Mouse (Mus musculus) urinary bladder, postnatal 0 days (tissue): ENCODE results near the gene Jph4. TPM values are rescaled to one million over a fixed set of nuclear protein-coding genes. Genes with fewer than 3 reads are reported as not detected.

Source experiments
- polyA plus RNA-seq: library from polyadenylated mRNA; unstranded; fragments of >200 nt; fragmentation: Nextera tagmentation; extraction: Ambion mirVana; gene quantifications from 2 replicates; pipeline ENCODE4 v1.2.1, GENCODE M21; 2015

Gene Jph4
- 0.75 and 0.77 TPM in 2 replicates for polyA plus RNA-seq

GRCm38 (mm10) chr14:55116425-55117200 is at the start of gene Jph4:
Jph4 (minus strand) TSS chr14:55116935.

DNA sequence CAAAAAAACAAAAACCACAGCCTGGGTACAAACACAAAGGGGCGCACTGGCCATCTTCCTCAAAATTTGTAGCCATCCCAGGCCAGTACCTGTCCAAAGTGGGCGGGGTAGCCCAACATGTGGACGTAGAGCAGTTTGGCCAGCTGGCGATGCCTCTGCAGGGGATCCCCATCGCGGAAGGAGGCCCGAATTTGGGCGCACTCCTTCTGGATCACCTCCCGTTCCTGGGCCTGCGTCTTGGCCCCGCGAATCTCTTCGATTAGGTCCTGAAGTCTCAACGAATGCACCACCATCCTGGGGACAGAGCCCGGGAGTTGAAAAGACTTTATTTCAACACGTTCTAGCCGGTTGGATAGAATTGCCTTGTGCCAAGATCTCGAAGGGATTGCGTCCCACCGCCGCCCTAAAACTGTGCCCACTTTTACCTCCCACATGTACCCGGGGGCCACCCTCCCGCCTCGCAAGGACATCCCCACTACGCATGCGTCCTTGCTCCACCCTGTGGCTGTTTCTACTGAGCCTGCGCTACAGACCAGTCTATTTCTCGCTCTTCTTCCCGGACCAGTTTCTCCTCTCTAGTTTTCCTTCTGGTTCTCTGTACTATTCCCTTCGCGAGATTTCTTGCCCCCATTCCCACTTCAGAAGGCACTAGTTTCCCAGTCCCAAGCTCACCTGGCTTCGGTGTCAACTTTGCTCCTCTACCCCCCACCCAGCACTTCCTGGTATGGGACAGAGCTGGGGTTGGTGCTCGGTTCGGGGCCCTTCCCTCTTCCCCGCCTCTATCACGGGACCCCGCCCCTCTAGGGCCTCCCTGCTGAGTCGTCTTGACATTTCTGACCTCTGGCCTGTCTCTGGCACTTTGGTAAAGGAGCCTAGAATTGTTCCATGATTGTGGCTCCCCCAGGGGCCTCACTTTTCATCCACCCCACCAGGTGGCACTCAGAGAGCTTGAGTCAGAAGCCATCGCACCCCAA is 10.6 kb downstream of the Jph4 start, which contains the start of gene Ap1g2:
Ap1g2 (minus strand) TSS at position 758 of the 974 bp plus-strand sequence.

DNA sequence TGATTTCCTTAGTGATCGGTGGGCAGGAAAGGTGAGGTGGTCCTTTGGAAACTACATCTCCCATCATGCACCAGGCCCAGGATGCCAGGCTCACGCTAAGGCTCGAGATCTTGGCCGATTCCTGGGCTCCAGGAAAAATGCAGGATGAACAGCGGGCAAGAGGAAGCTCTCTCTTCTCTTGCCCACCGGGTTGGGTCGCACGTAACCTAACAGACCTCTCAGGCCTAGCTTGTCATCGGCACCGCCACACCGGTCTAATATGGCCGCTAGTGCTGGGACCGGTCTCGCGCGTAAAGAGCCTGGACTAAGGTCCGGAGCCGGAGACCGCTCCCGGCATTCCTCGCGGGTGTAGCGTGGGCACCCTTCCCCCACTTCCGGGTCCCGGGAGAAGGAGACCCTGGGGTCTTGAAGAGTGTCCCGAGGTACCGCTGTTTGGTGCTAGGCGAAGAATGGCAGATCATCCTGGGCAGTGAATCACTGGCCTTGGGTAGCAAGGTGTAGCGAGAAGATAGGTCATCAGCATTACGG is 22.0 kb downstream of the Jph4 start, which contains the start of gene Thtpa:
Thtpa (plus strand) TSS at position 81 of the 528 bp plus-strand sequence.

DNA sequence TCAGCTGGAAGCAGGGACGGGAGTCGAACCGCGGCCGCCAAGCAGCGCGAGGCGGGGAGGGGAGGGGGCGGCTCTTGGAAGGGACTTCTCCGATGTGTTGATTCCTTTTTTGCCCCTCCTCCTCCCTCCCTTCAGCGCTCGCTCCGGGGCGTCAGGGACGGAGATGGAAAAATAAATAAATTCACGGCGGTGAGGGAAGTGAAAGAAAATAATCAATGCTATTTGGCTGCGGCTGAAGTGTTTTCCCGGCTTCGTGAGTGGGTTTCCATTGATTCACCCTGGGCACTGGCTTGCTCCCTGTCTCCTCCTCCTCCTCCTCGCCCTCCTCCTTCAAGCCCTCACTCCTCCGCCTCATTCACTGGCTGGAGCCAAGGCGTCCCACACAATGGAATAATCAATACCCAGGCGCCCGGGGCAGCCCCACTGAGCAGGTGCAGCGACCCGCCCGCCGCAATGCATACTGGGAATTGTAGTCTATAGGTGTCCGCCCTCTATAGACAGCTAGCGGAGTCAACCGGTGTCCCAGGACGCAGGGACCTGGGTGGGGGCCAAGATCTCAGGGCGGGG is 24.6 kb downstream of the Jph4 start, which contains the start of gene Zfhx2:
Zfhx2 (minus strand) TSS at position 314 of the 567 bp plus-strand sequence.

Other genes with a start within 250 kb of the Jph4 start
- gene Homez, start 246.0 kb downstream of the Jph4 start, polyA plus RNA-seq = 4.1 and 5.4 TPM in 2 replicates
- gene Ppp1r3e, start 239.4 kb downstream of the Jph4 start, polyA plus RNA-seq = 0.62 and 1.3 TPM in 2 replicates
- gene Bcl2l2, start 233.6 kb downstream of the Jph4 start, polyA plus RNA-seq = 4.2 and 4.4 TPM in 2 replicates
- gene Gm20521, start 233.5 kb downstream of the Jph4 start, polyA plus RNA-seq = 0.26 and 0.69 TPM in 2 replicates
- 46.7 and 52.4 TPM in 2 replicates for gene Pabpn1, start 224.4 kb downstream of the Jph4 start, polyA plus RNA-seq
- gene Slc22a17, start 203.8 kb downstream of the Jph4 start, polyA plus RNA-seq = 14.4 and 15.9 TPM in 2 replicates
- gene Efs, start 190.8 kb downstream of the Jph4 start, polyA plus RNA-seq = 12.7 and 14.5 TPM in 2 replicates
- not detected in 2 replicates for gene Il25, start 184.2 kb downstream of the Jph4 start, polyA plus RNA-seq
- gene Cmtm5, start 180.7 kb downstream of the Jph4 start, polyA plus RNA-seq = 0.82 and 0.99 TPM in 2 replicates
- 2.6 and 2.9 TPM in 2 replicates for gene Myh6, start 150.0 kb downstream of the Jph4 start, polyA plus RNA-seq
- not detected in 2 replicates for gene Gm17428, start 140.0 kb downstream of the Jph4 start, polyA plus RNA-seq
- 4.0 and 7.6 TPM in 2 replicates for gene Myh7, start 122.3 kb downstream of the Jph4 start, polyA plus RNA-seq
- 54.0 and 55.3 TPM in 2 replicates for gene Ngdn, start 101.5 kb downstream of the Jph4 start, polyA plus RNA-seq
- gene Zfhx2, start 24.6 kb downstream of the Jph4 start, polyA plus RNA-seq = 0.49 and 0.51 TPM in 2 replicates
- gene Thtpa, start 22.2 kb downstream of the Jph4 start, polyA plus RNA-seq = 11.9 and 13.8 TPM in 2 replicates
- gene Ap1g2, start 10.3 kb downstream of the Jph4 start, polyA plus RNA-seq = 13.1 and 15.8 TPM in 2 replicates
- gene Dhrs2, start 105.1 kb upstream of the Jph4 start, polyA plus RNA-seq = not detected in 2 replicates